Mouse (Mus musculus) CH12.LX (cell line): ENCODE results near the gene Ddb2. TPM values are rescaled to one million over a fixed set of nuclear protein-coding genes. Genes with fewer than 3 reads are reported as not detected.

Experiments used
- DNase-seq: peaks from one replicate; pipeline ENCODE4 v3.0.0-alpha.2; 2013; ENCODE audit errors: extremely low read depth
- H3K27ac ChIP-seq: 2 replicates; pipeline ENCODE4 v1.5.1; 2012; ENCODE audit warnings: low read depth, mild to moderate bottlenecking, control low read depth, moderate library complexity; ENCODE audit not compliant: insufficient read depth
- H3K27me3 ChIP-seq: replicated peaks from 2 replicates; pipeline ENCODE3; 2012; ENCODE audit warnings: inconsistent platforms
- H3K36me3 ChIP-seq, 2 experiments: replicated peaks in 1 of 2; 2 replicates each; pipeline versions ENCODE3 to v1.6.1; 2012; ENCODE audit warnings: inconsistent platforms in 1 of 2, low read length in 1 of 2, mild to moderate bottlenecking in 1 of 2, mixed read lengths in 1 of 2, moderate library complexity in 1 of 2; ENCODE audit not compliant: control insufficient read depth in 1 of 2, insufficient read depth in 1 of 2
- H3K4me1 ChIP-seq, 2 experiments: 2 replicates each; pipeline ENCODE4 v1.6.1; 2012; ENCODE audit warnings: inconsistent platforms in 1 of 2, moderate library complexity in 1 of 2; ENCODE audit not compliant: insufficient read depth in 2 of 2, control insufficient read depth in 1 of 2
- H3K4me2 ChIP-seq: 2 replicates; pipeline ENCODE4 v1.6.1; 2012; ENCODE audit warnings: low read depth, mild to moderate bottlenecking, control low read depth; ENCODE audit not compliant: poor library complexity, insufficient read depth, severe bottlenecking
- H3K4me3 ChIP-seq, 3 experiments: fragments of 150-350 bp in 1 of 3; sonication (generic) in 1 of 3; replicated peaks in 1 of 3; 2 replicates each; pipeline versions ENCODE3 to v1.5.1; 2011 to 2012; ENCODE audit warnings: low read depth in 2 of 3, low read length in 2 of 3, mild to moderate bottlenecking in 2 of 3, moderate library complexity in 2 of 3, control low read depth in 1 of 3, improper control_type of control experiment in 1 of 3, inconsistent platforms in 1 of 3, mixed read lengths in 1 of 3; ENCODE audit not compliant: poor library complexity in 1 of 3
- H3K79me2 ChIP-seq: replicated peaks from 2 replicates; pipeline ENCODE4 v1.6.1; 2012; ENCODE audit warnings: mild to moderate bottlenecking, moderate library complexity; ENCODE audit not compliant: control insufficient read depth, poor library complexity, insufficient read depth, severe bottlenecking; ENCODE audit errors: extremely low read depth
- H3K9ac ChIP-seq: 2 replicates; pipeline ENCODE4 v1.6.1; 2012; ENCODE audit warnings: low read depth, mild to moderate bottlenecking, control low read depth, moderate library complexity; ENCODE audit not compliant: insufficient read depth
- H3K9me3 ChIP-seq: replicated peaks from 2 replicates; pipeline ENCODE3; 2012; ENCODE audit warnings: low read length, inconsistent platforms, mixed read lengths
- BHLHE40 ChIP-seq: IDR thresholded peaks from 2 replicates; pipeline ENCODE4 v1.6.1; 2011; ENCODE audit warnings: mild to moderate bottlenecking, low read depth, low read length, improper control_type of control experiment
- CHD1 ChIP-seq: IDR thresholded peaks from 2 replicates; pipeline ENCODE4 v1.6.1; 2012; ENCODE audit warnings: low read depth, low read length, improper control_type of control experiment, inconsistent platforms
- CHD2 ChIP-seq: IDR thresholded peaks from 2 replicates; pipeline ENCODE4 v1.6.1; 2011; ENCODE audit warnings: low read length, improper control_type of control experiment
- CTCF ChIP-seq, 2 experiments: IDR thresholded peaks in 1 of 2; conservative IDR thresholded peaks in 1 of 2; 2 replicates each; pipeline ENCODE4 v1.5.1; 2011 to 2012; ENCODE audit warnings: low read depth in 2 of 2, low read length in 2 of 2, improper control_type of control experiment in 1 of 2, inconsistent platforms in 1 of 2, mild to moderate bottlenecking in 1 of 2, moderate library complexity in 1 of 2
- E2F4 ChIP-seq: IDR thresholded peaks from 2 replicates; pipeline ENCODE4 v1.6.1; 2011; ENCODE audit warnings: low read depth, low read length, improper control_type of control experiment; ENCODE audit not compliant: insufficient replicate concordance
- ELF1 ChIP-seq: IDR thresholded peaks from 2 replicates; pipeline ENCODE4 v1.6.1; 2014; ENCODE audit warnings: low read depth, mild to moderate bottlenecking, inconsistent platforms, low read length, improper control_type of control experiment
- EP300 ChIP-seq: IDR thresholded peaks from 2 replicates; pipeline ENCODE4 v1.6.1; 2011; ENCODE audit warnings: low read length, improper control_type of control experiment
- ETS1 ChIP-seq: conservative IDR thresholded peaks from 2 replicates; pipeline ENCODE4 v1.6.1; 2012; ENCODE audit warnings: low read depth, mild to moderate bottlenecking, inconsistent platforms, low read length, improper control_type of control experiment, moderate library complexity
- GABPA ChIP-seq: IDR thresholded peaks from 2 replicates; pipeline ENCODE4 v1.6.1; 2012; ENCODE audit warnings: low read depth, low read length, improper control_type of control experiment, inconsistent platforms; ENCODE audit not compliant: insufficient replicate concordance
- HCFC1 ChIP-seq: IDR thresholded peaks from 2 replicates; pipeline ENCODE4 v1.6.1; 2012; ENCODE audit warnings: low read depth, mild to moderate bottlenecking, inconsistent platforms, low read length, improper control_type of control experiment
- IRF4 ChIP-seq: IDR thresholded peaks from 2 replicates; pipeline ENCODE4 v1.6.1; 2014; ENCODE audit warnings: low read depth, mild to moderate bottlenecking, inconsistent platforms, low read length, improper control_type of control experiment
- JUN ChIP-seq: IDR thresholded peaks from 2 replicates; pipeline ENCODE4 v1.6.1; 2011; ENCODE audit warnings: low read depth, mild to moderate bottlenecking, low read length, improper control_type of control experiment, moderate library complexity; ENCODE audit not compliant: insufficient read depth
- JUND ChIP-seq: conservative IDR thresholded peaks from 2 replicates; pipeline ENCODE4 v1.6.1; 2011; ENCODE audit warnings: low read depth, low read length, improper control_type of control experiment
- KAT2A ChIP-seq: IDR thresholded peaks from 2 replicates; pipeline ENCODE4 v1.6.1; 2012; ENCODE audit warnings: low read length, improper control_type of control experiment, inconsistent platforms; ENCODE audit not compliant: insufficient replicate concordance
- MAFK ChIP-seq: IDR thresholded peaks from 2 replicates; pipeline ENCODE4 v1.6.1; 2011; ENCODE audit warnings: low read length, improper control_type of control experiment; ENCODE audit not compliant: insufficient replicate concordance
- MAX ChIP-seq: IDR thresholded peaks from 2 replicates; pipeline ENCODE4 v1.6.1; 2011; ENCODE audit warnings: low read length, improper control_type of control experiment
- MAZ ChIP-seq: IDR thresholded peaks from 2 replicates; pipeline ENCODE4 v1.6.1; 2012; ENCODE audit warnings: low read depth, mild to moderate bottlenecking, inconsistent platforms, low read length, improper control_type of control experiment, moderate library complexity
- MEF2A ChIP-seq: IDR thresholded peaks from 2 replicates; pipeline ENCODE4 v1.6.1; 2014; ENCODE audit warnings: low read depth, mild to moderate bottlenecking, inconsistent platforms, low read length, improper control_type of control experiment, borderline replicate concordance
- MXI1 ChIP-seq: IDR thresholded peaks from 2 replicates; pipeline ENCODE4 v1.6.1; 2011; ENCODE audit warnings: mild to moderate bottlenecking, low read depth, low read length, improper control_type of control experiment
- MYC ChIP-seq: IDR thresholded peaks from 2 replicates; pipeline ENCODE4 v1.6.1; 2011; ENCODE audit warnings: low read depth, mild to moderate bottlenecking, improper control_type of control experiment, low read length
- NELFE ChIP-seq: IDR thresholded peaks from 2 replicates; pipeline ENCODE4 v1.6.1; 2011; ENCODE audit warnings: low read depth, low read length, improper control_type of control experiment
- NRF1 ChIP-seq: IDR thresholded peaks from 2 replicates; pipeline ENCODE4 v1.6.1; 2014; ENCODE audit warnings: low read depth, mild to moderate bottlenecking, inconsistent platforms, low read length, improper control_type of control experiment, moderate library complexity
- PAX5 ChIP-seq: IDR thresholded peaks from 2 replicates; pipeline ENCODE4 v1.6.1; 2012; ENCODE audit warnings: low read length, inconsistent platforms, mixed read lengths
- POLR2A ChIP-seq: IDR thresholded peaks from 2 replicates; pipeline ENCODE4 v1.6.1; 2011; ENCODE audit warnings: low read depth, mild to moderate bottlenecking, improper control_type of control experiment, low read length
- POLR2AphosphoS2 ChIP-seq: IDR thresholded peaks from 2 replicates; pipeline ENCODE4 v1.6.1; 2011; ENCODE audit warnings: low read depth, low read length, improper control_type of control experiment
- RAD21 ChIP-seq: IDR thresholded peaks from 2 replicates; pipeline ENCODE4 v1.6.1; 2011; ENCODE audit warnings: low read depth, mild to moderate bottlenecking, low read length, improper control_type of control experiment, moderate library complexity
- RCOR1 ChIP-seq: conservative IDR thresholded peaks from 2 replicates; pipeline ENCODE4 v1.6.1; 2012; ENCODE audit warnings: low read depth, mild to moderate bottlenecking, inconsistent platforms, low read length, improper control_type of control experiment
- SIN3A ChIP-seq: IDR thresholded peaks from 2 replicates; pipeline ENCODE4 v1.6.1; 2012; ENCODE audit warnings: low read length, improper control_type of control experiment, inconsistent platforms
- TBP ChIP-seq: conservative IDR thresholded peaks from 2 replicates; pipeline ENCODE4 v1.6.1; 2011; ENCODE audit warnings: low read depth, low read length, improper control_type of control experiment
- TCF12 ChIP-seq: IDR thresholded peaks from 2 replicates; pipeline ENCODE4 v1.6.1; 2014; ENCODE audit warnings: low read depth, mild to moderate bottlenecking, inconsistent platforms, low read length, improper control_type of control experiment
- UBTF ChIP-seq: IDR thresholded peaks from 2 replicates; pipeline ENCODE4 v1.6.1; 2012; ENCODE audit warnings: low read depth, mild to moderate bottlenecking, inconsistent platforms, low read length, improper control_type of control experiment, moderate library complexity
- USF1 ChIP-seq: IDR thresholded peaks from 2 replicates; pipeline ENCODE4 v1.6.1; 2014; ENCODE audit warnings: low read depth, mild to moderate bottlenecking, inconsistent platforms, low read length, improper control_type of control experiment
- USF2 ChIP-seq: conservative IDR thresholded peaks from 2 replicates; pipeline ENCODE4 v1.6.1; 2011; ENCODE audit warnings: low read depth, low read length, improper control_type of control experiment
- ZC3H11A ChIP-seq: IDR thresholded peaks from 2 replicates; pipeline ENCODE4 v1.6.1; 2012; ENCODE audit warnings: low read depth, mild to moderate bottlenecking, inconsistent platforms, low read length, improper control_type of control experiment
- ZMIZ1 ChIP-seq: IDR thresholded peaks from 2 replicates; pipeline ENCODE4 v1.6.1; 2012; ENCODE audit warnings: low read depth, mild to moderate bottlenecking, inconsistent platforms, low read length, improper control_type of control experiment
- ZNF384 ChIP-seq: IDR thresholded peaks from 2 replicates; pipeline ENCODE4 v1.6.1; 2012; ENCODE audit warnings: low read depth, low read length, improper control_type of control experiment, inconsistent platforms
- dilution Hi-C: fragments of 300-500 bp; cut with MboI; formaldehyde crosslinking; loops from 2 replicates; pipeline ENCODE4 v1.14.3; 2020; ENCODE audit warnings: low sequenced_read_pairs; ENCODE audit not compliant: extremely low pct_unique_long_range_greater_than_20kb, extremely low pct_ligation_motif_present
- in situ Hi-C: fragments of 300-500 bp; cut with MboI; formaldehyde crosslinking; loops from 3 replicates; pipeline ENCODE4 v1.14.3; 2019; ENCODE audit warnings: low sequenced_read_pairs, low pct_ligation_motif_present, low pct_unique_long_range_greater_than_20kb, mixed read lengths
- polyA plus RNA-seq: library from polyadenylated mRNA; unstranded; fragments of >175 nt; gene quantifications from 2 replicates; pipeline ENCODE4 v1.2.1, GENCODE M21; 2012; ENCODE audit warnings: low read depth; ENCODE audit not compliant: insufficient read length
- total RNA-seq, 2 experiments: library from RNA; depleted of rRNA; stranded (reverse); fragments of 300-350 nt in 1 of 2; fragments of >200 nt in 1 of 2; gene quantifications; 2 replicates each; pipeline ENCODE4 v1.2.3; 2012 to 2014

The Ddb2 gene
- total and polyA plus RNA-seq, 3 experiments: 13.9 to 20.2 (median 14.1) TPM

GRCm38 (mm10) chr2:91202222-91202971, 34.4 kb downstream of the Ddb2 start, which contains the start of the genes Nr1h3 and Acp2:
Gene Nr1h3, minus strand, starts transcription at chr2:91202834.
Gene Acp2, plus strand, starts transcription at chr2:91202885.
- in situ Hi-C loops (no loop called here), dilution Hi-C loops (no loop called here)
- Histone ChIP-seq H3K9ac (peak within 1 kb of the TSS; percentile 85), H3K9me3 (no peaks in the 10 kb centered on the region), H3K79me2 (peaks cover 2% of the 10 kb centered on the region), H3K27me3 (no peaks in the 10 kb centered on the region), H3K4me3 (peak within 1 kb of the TSS; percentile 83 to 86 (median 84)), H3K4me2 (peak within 1 kb of the TSS; percentile 98), H3K27ac (peak within 1 kb of the TSS; percentile 18; the same call in 1 of the 2 replicates), H3K4me1 (peaks cover 3 to 27% of the 10 kb centered on the region in 2 experiments; a peak in 3 of 4 replicates), H3K36me3 (peaks cover 15 to 30% of the 10 kb centered on the region in 2 experiments)
- DNase-seq: peak; percentile 90
- no peak for TF ChIP-seq ZNF384
- TF ChIP-seq RCOR1: peak; percentile 63; the same call in 1 of the 2 replicates
- 0 out of 2 replicates have a peak, but pooled peaks have one; percentile 45 for TF ChIP-seq MYC
- TF ChIP-seq PAX5: no peak
- TF ChIP-seq TCF12: peak; percentile 98
- TF ChIP-seq USF2: no peak
- peak; percentile 82; the same call in 1 of the 2 replicates for TF ChIP-seq MEF2A
- no peak for TF ChIP-seq ZC3H11A
- TF ChIP-seq ZMIZ1: peak; percentile 70
- peak; percentile 34 for TF ChIP-seq MAX
- TF ChIP-seq MAFK: no peak
- TF ChIP-seq HCFC1: peak; percentile 99
- 0 out of 2 replicates have a peak, but pooled peaks have one; percentile 16 for TF ChIP-seq BHLHE40
- TF ChIP-seq UBTF: peak; percentile 53; the same call in 1 of the 2 replicates
- TF ChIP-seq IRF4: peak; percentile 82
- TF ChIP-seq CHD1: no peak
- peak; percentile 73 for TF ChIP-seq NRF1
- peak; percentile 85 for TF ChIP-seq TBP
- TF ChIP-seq MXI1: peak; percentile 67
- TF ChIP-seq JUND: 0 out of 2 replicates have a peak, but pooled peaks have one; percentile 22
- TF ChIP-seq SIN3A: peak; percentile 95
- TF ChIP-seq E2F4: 0 out of 2 replicates have a peak, but pooled peaks have one; percentile 61
- TF ChIP-seq ETS1: no peak
- no peak for TF ChIP-seq USF1
- no peak for TF ChIP-seq POLR2AphosphoS2
- no peak for TF ChIP-seq CTCF (conservative IDR thresholded peaks at IDR 0.05 in 1 of 2, IDR thresholded peaks at IDR 0.05 in 1 of 2; ENCODE audit: low read depth in 2 of 2, low read length in 2 of 2)
- TF ChIP-seq KAT2A: peak; percentile 97
- TF ChIP-seq NELFE: peak; percentile 78
- TF ChIP-seq RAD21: no peak
- TF ChIP-seq MAZ: 0 out of 2 replicates have a peak, but pooled peaks have one; percentile 57
- peak; percentile 86 for TF ChIP-seq ELF1
- TF ChIP-seq JUN: no peak
- peak; percentile 81 for TF ChIP-seq POLR2A
- peak; percentile 66; the same call in 1 of the 2 replicates for TF ChIP-seq GABPA
- TF ChIP-seq CHD2: peak; percentile 60
- no peak for TF ChIP-seq EP300
